Comparison of ENCODE assay signal across 9 mouse cellular contexts in genomic region chr13:51839250-51840026, GRCm38 (mm10). TPM values are rescaled to one million over a fixed set of nuclear protein-coding genes. Genes with fewer than 3 reads are reported as not detected.
DNase-seq lines count a peak whose midpoint lies in the region; ATAC-seq and TF ChIP-seq lines count a peak whose summit lies in the region.
"Had no signal": no experiment of that assay in that cellular context is flagged by ENCODE, and none has a peak within 500 bp of the region (broad histone marks: within the 10 kb centered on the region; RNA-seq: fewer than 3 reads in every experiment).

No protein-coding gene starts in this region.

- peak; percentile 97 for TF ChIP-seq CTCF in liver, postnatal 0 days (IDR thresholded peaks at IDR 0.05; ENCODE audit: low read depth)

- no peak; the same call in 1 of the 2 replicates for ATAC-seq in midbrain, embryonic 11.5 days (ENCODE audit: low FRiP score)
- ATAC-seq in liver, postnatal 0 days, result peak; percentile 43; the same call in 1 of the 2 replicates
- ATAC-seq: Patski had no signal

- DNase-seq in adrenal gland, postnatal 14 days, result peak; percentile 67
- DNase-seq in adrenal gland, postnatal 4 days (ENCODE audit: low spot score in 2 of 2), result no peak
- DNase-seq in midbrain, embryonic 11.5 days (ENCODE audit: low spot score, missing footprints), result peak; percentile 87
- DNase-seq in midbrain, embryonic 10.5 days (ENCODE audit: low spot score), result no peak
- peak; percentile 79 for DNase-seq in brain, adult 2 months (ENCODE audit: low read depth, low spot score)
- DNase-seq in forelimb bud, embryonic 11.5 days (ENCODE audit: low read depth, low spot score), result peak; percentile 75
- peak; percentile 55 for DNase-seq in liver, postnatal 0 days
- peak; percentile 83 for DNase-seq in splenic B cell, adult 2 months (ENCODE audit: low read depth, low spot score)

- no peak overlapping the region for H3K27ac ChIP-seq in midbrain, embryonic 11.5 days (ENCODE audit: low read depth, low read length)
- no peak overlapping the region for H3K27ac ChIP-seq in midbrain, embryonic 10.5 days (replicated peaks)
- H3K27ac ChIP-seq in liver, postnatal 0 days (ENCODE audit: low read depth), result no peak overlapping the region

- H3K4me2 ChIP-seq in midbrain, embryonic 11.5 days, result no peak overlapping the region
- peak overlapping the region; percentile 38; the same call in 1 of the 2 replicates for H3K4me2 ChIP-seq in liver, postnatal 0 days (ENCODE audit: low read depth, low read length)

- no peaks in the 10 kb centered on the region for H3K36me3 ChIP-seq in midbrain, embryonic 11.5 days (ENCODE audit: control insufficient read depth, insufficient read depth, low read length)
- H3K36me3 ChIP-seq in midbrain, embryonic 10.5 days, result no peaks in the 10 kb centered on the region
- H3K36me3 ChIP-seq in liver, postnatal 0 days (replicated peaks; ENCODE audit: insufficient read depth, low read length), result no peaks in the 10 kb centered on the region
- H3K36me3 ChIP-seq in splenic B cell, adult 2 months (ENCODE audit: control insufficient read depth, insufficient read depth, low read length, poor library complexity, severe bottlenecking), result no peaks in the 10 kb centered on the region

- no peak overlapping the region for H3K9ac ChIP-seq in midbrain, embryonic 11.5 days (ENCODE audit: low read length)
- H3K9ac ChIP-seq in liver, postnatal 0 days (replicated peaks), result no peak overlapping the region

- no peak overlapping the region for H3K4me3 ChIP-seq in midbrain, embryonic 11.5 days (ENCODE audit: low read depth, low read length)
- H3K4me3 ChIP-seq in midbrain, embryonic 10.5 days, result no peak overlapping the region
- no peak overlapping the region for H3K4me3 ChIP-seq in liver, postnatal 0 days (ENCODE audit: low read depth, low read length)

- peaks cover 18% of the 10 kb centered on the region for H3K4me1 ChIP-seq in midbrain, embryonic 11.5 days (ENCODE audit: control insufficient read depth, insufficient read depth, low read length)
- H3K4me1 ChIP-seq in midbrain, embryonic 10.5 days, result peaks cover 44% of the 10 kb centered on the region
- peaks cover 50% of the 10 kb centered on the region for H3K4me1 ChIP-seq in liver, postnatal 0 days (ENCODE audit: insufficient read depth)

- H3K27me3 ChIP-seq in midbrain, embryonic 11.5 days (ENCODE audit: control insufficient read depth, insufficient read depth, low read length), result peaks cover 52% of the 10 kb centered on the region
- H3K27me3 ChIP-seq in midbrain, embryonic 10.5 days (ENCODE audit: low read depth, poor library complexity, severe bottlenecking), result peaks cover 91% of the 10 kb centered on the region
- H3K27me3 ChIP-seq in liver, postnatal 0 days (ENCODE audit: insufficient read depth, low read length), result no peaks in the 10 kb centered on the region
- H3K27me3 ChIP-seq in splenic B cell, adult 2 months (ENCODE audit: control insufficient read depth, insufficient read depth, low read length, poor library complexity, severe bottlenecking), result no peaks in the 10 kb centered on the region
- H3K27me3 ChIP-seq: Patski had no signal

- WGBS in midbrain, embryonic 11.5 days, result 21% methylated on average over 8 of the region's 8 CpGs
- 25% methylated on average over 8 of the region's 8 CpGs for WGBS in midbrain, embryonic 10.5 days
- WGBS in liver, postnatal 0 days (ENCODE audit: insufficient replicate concordance), result 14% methylated on average over 8 of the region's 8 CpGs

- TF ChIP-seq EP300 in liver, postnatal 0 days (IDR thresholded peaks at IDR 0.05; ENCODE audit: low read depth), result no peak

- no peaks in the 10 kb centered on the region for H3K9me3 ChIP-seq in midbrain, embryonic 11.5 days (ENCODE audit: control insufficient read depth, low read length)
- no peaks in the 10 kb centered on the region for H3K9me3 ChIP-seq in midbrain, embryonic 10.5 days (replicated peaks)
- H3K9me3 ChIP-seq in liver, postnatal 0 days (ENCODE audit: low read length), result no peaks in the 10 kb centered on the region

RNA-seq across cellular contexts. Expression of gene Gadd45g, which starts 7.0 kb away (rescaled TPM):
- 51.7 and 63.2 TPM in 2 replicates for total RNA-seq in adrenal gland, postnatal 14 days (2021)
- 10 to 100 TPM; 22.9 to 25.0 TPM for total RNA-seq in adrenal gland, postnatal 4 days (2021)
- polyA plus RNA-seq in midbrain, embryonic 11.5 days (2014; fragmentation: Nextera tagmentation; extraction: Ambion mirVana), result 252 and 256 TPM in 2 replicates
- polyA plus RNA-seq in midbrain, embryonic 10.5 days (2016; fragmentation: Nextera tagmentation; extraction: Ambion mirVana), result 192 and 243 TPM in 2 replicates
- polyA plus RNA-seq in liver, postnatal 0 days (2015; fragmentation: Nextera tagmentation; extraction: Ambion mirVana), result 16.3 and 20.6 TPM in 2 replicates

RNA-seq across cellular contexts. Expression of gene Sema4d, which starts 45.9 kb away (rescaled TPM):
- 9.5 and 20.0 TPM in 2 replicates for total RNA-seq in adrenal gland, postnatal 14 days (2021)
- 10 to 100 TPM; 22.0 to 30.9 TPM for total RNA-seq in adrenal gland, postnatal 4 days (2021)
- 4.9 and 5.0 TPM in 2 replicates for polyA plus RNA-seq in midbrain, embryonic 11.5 days (2014; fragmentation: Nextera tagmentation; extraction: Ambion mirVana)
- polyA plus RNA-seq in midbrain, embryonic 10.5 days (2016; fragmentation: Nextera tagmentation; extraction: Ambion mirVana), result 5.6 and 5.9 TPM in 2 replicates
- polyA plus RNA-seq in liver, postnatal 0 days (2015; fragmentation: Nextera tagmentation; extraction: Ambion mirVana), result 2.9 and 3.9 TPM in 2 replicates

Comparison
In these comparisons a context has a peak if more than half of its experiments do, and no peak if none do; other contexts are left out.
1. DNase-seq: peak in adrenal gland, postnatal 14 days (single experiment), midbrain, embryonic 11.5 days (single experiment), brain, adult 2 months (single experiment), forelimb bud, embryonic 11.5 days (single experiment), liver, postnatal 0 days (single experiment) and splenic B cell, adult 2 months (single experiment); none in adrenal gland, postnatal 4 days (0 of 2) and midbrain, embryonic 10.5 days (single experiment).